Mouse (Mus musculus): Measurements from ENCODE around the gene Ubl5.

DNA sequence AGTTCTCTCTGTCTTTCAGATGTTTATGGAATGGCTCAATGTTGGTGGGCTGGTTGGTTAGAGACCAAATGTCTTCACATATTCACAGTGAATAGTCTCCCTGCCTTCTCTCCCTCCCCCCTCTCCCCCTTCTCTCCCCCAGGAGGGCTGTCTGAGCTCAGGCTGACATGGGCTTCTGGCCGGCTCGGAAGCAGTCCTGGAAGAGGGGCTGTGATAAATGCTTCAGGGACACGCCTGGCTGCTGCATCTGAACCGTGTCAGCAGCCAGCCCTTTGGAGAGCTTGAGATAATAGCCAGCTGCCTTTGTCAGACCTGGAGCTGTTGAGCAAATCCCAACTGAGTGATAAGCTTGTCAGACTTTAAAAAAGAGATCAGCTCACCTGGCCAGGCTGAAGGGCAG lies 47.2 kb downstream of the Ubl5 start:
- TF ChIP-seq CTCF (IDR thresholded peaks at IDR 0.05; ENCODE audit: control insufficient read depth, insufficient read depth, insufficient read length) = no peak
- TF ChIP-seq MAX (IDR thresholded peaks at IDR 0.05) = no peak
- TF ChIP-seq USF1 (IDR thresholded peaks at IDR 0.05; ENCODE audit: low read depth) = no peak
- TF ChIP-seq CEBPB (IDR thresholded peaks at IDR 0.05; ENCODE audit: low read depth) = no peak
